Mouse (Mus musculus): ENCODE data around the gene Ctnnd2.

DNA sequence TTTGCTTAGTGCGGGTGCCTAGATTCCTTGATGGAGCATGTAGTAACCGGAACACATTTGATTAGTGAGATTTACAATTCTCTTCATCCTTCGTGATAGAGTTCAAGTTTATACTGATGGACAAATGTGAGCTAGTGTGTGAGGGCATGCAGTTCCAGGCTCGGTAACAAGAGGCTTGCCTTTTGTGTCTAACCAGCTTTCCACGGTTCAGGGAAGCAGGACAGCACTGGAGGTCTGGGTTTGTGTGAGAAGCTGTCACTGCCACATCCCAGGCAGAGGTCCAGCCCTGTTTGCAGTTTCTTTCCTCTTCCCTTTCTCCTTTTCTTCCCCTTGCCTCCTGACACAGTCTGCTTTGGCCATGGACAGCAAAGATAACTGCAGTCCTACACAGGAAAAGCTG lies 279.5 kb downstream of the Ctnnd2 start:
- TF ChIP-seq POLR2A (IDR thresholded peaks at IDR 0.05; ENCODE audit: borderline replicate concordance, insufficient read depth, low read length) = no peak
- no peak for TF ChIP-seq CTCF (IDR thresholded peaks at IDR 0.05; ENCODE audit: borderline replicate concordance, insufficient read depth, low read depth, low read length)

Data from cerebellum, adult 2 months (tissue).